In genomic region chr2:116049710-116050109, GRCm38 (mm10) we compare ENCODE assay signal across 8 mouse cellular contexts. TPM values are rescaled to one million over a fixed set of nuclear protein-coding genes. Genes with fewer than 3 reads are reported as not detected.
DNase-seq lines count a peak whose midpoint lies in the region; ATAC-seq and TF ChIP-seq lines count a peak whose summit lies in the region.

No protein-coding gene starts in this region.

- 0 out of 2 replicates have a peak overlapping the region, but pooled peaks have one; percentile 19 for H3K4me3 ChIP-seq in left cerebral cortex, adult 2 months
- H3K4me3 ChIP-seq in embryonic facial prominence, embryonic 15.5 days (replicated peaks), result no peak overlapping the region
- peak overlapping the region; percentile 9; the same call in 1 of the 2 replicates for H3K4me3 ChIP-seq in midbrain, embryonic 15.5 days

- H3K4me1 ChIP-seq in embryonic facial prominence, embryonic 15.5 days, result peaks cover 23% of the 10 kb centered on the region; the same call in 1 of the 2 replicates
- H3K4me1 ChIP-seq in midbrain, embryonic 15.5 days, result peaks cover 27% of the 10 kb centered on the region

- H3K9me3 ChIP-seq in embryonic facial prominence, embryonic 15.5 days (replicated peaks), result no peaks in the 10 kb centered on the region
- no peaks in the 10 kb centered on the region for H3K9me3 ChIP-seq in midbrain, embryonic 15.5 days

- no peak overlapping the region for H3K9ac ChIP-seq in embryonic facial prominence, embryonic 15.5 days
- H3K9ac ChIP-seq in midbrain, embryonic 15.5 days, result no peak overlapping the region

- no peak for ATAC-seq in embryonic facial prominence, embryonic 15.5 days (ENCODE audit: insufficient number of reproducible peaks, low FRiP score, low TSS enrichment, low read depth)
- no peak for ATAC-seq in midbrain, embryonic 15.5 days (replicated peaks)

- no peak overlapping the region for H3K27ac ChIP-seq in left cerebral cortex, adult 2 months
- H3K27ac ChIP-seq in embryonic facial prominence, embryonic 15.5 days (replicated peaks), result no peak overlapping the region
- H3K27ac ChIP-seq in midbrain, embryonic 15.5 days, result no peak overlapping the region

- H3K4me2 ChIP-seq in embryonic facial prominence, embryonic 15.5 days (replicated peaks), result 0 out of 2 replicates have a peak overlapping the region, but pooled peaks have one; percentile 2
- peak overlapping the region; percentile 27 for H3K4me2 ChIP-seq in midbrain, embryonic 15.5 days

- no peak for DNase-seq in left cerebral cortex, adult 2 months (ENCODE audit: extremely low spot score in 1 of 2, low spot score in 2 of 2)
- DNase-seq in left cerebral cortex, postnatal 25 days (ENCODE audit: low spot score in 2 of 2), result no peak
- DNase-seq in heart, postnatal 25 days (ENCODE audit: low spot score), result peak; percentile 8
- no peak for DNase-seq in testis, postnatal 10 days (ENCODE audit: low spot score)
- DNase-seq in embryo, embryonic 10 days (ENCODE audit: low spot score), result no peak
- DNase-seq in cerebellum, adult 8-10 months, result no peak

- intact Hi-C loops in left cerebral cortex, adult 2 months (cut with DNase I), result no loop called here
- intact Hi-C loops in left cerebral cortex, postnatal 25 days (cut with DNase I), result no loop called here
- intact Hi-C loops in heart, postnatal 25 days (cut with DNase I), result loop anchor here (2.0 to 5.0 kb wide), 2 partner anchors 13 to 112 kb away; no protein-coding TSS in a partner anchor

- no peak for TF ChIP-seq CTCF in left cerebral cortex, adult 2 months (IDR thresholded peaks at IDR 0.05)

- H3K36me3 ChIP-seq in embryonic facial prominence, embryonic 15.5 days, result no peaks in the 10 kb centered on the region
- H3K36me3 ChIP-seq in midbrain, embryonic 15.5 days (replicated peaks), result no peaks in the 10 kb centered on the region

- no peaks in the 10 kb centered on the region for H3K27me3 ChIP-seq in embryonic facial prominence, embryonic 15.5 days
- no peaks in the 10 kb centered on the region for H3K27me3 ChIP-seq in midbrain, embryonic 15.5 days (replicated peaks)

- WGBS in embryonic facial prominence, embryonic 15.5 days, result 67% methylated on average over 9 of the region's 9 CpGs
- WGBS in midbrain, embryonic 15.5 days, result 81% methylated on average over 9 of the region's 9 CpGs

RNA-seq across cellular contexts. Expression of gene Meis2, which starts 15.9 kb away (rescaled TPM):
- 100 to 1,000 TPM; 110 to 116 TPM for total RNA-seq in left cerebral cortex, adult 2 months (2021)
- 100 to 1,000 TPM in 1 of 2 experiments, 10 to 100 TPM in 1; 94.3 to 130 TPM for total RNA-seq in left cerebral cortex, postnatal 25 days (2021)
- polyA plus RNA-seq in embryonic facial prominence, embryonic 15.5 days (2015; fragmentation: Nextera tagmentation; extraction: Ambion mirVana), result 33.4 and 36.4 TPM in 2 replicates
- total RNA-seq in heart, postnatal 25 days (2021), result 10 to 100 TPM; 22.3 to 23.0 TPM
- polyA plus RNA-seq in midbrain, embryonic 15.5 days (2015; fragmentation: Nextera tagmentation; extraction: Ambion mirVana), result 74.1 and 86.9 TPM in 2 replicates
